ENCODE assay signal across 18 mouse cellular contexts in genomic region chr7:91208083-91208852, GRCm38 (mm10).
A peak's percentile ranks its signal among the peaks of the same experiment; 100 is the strongest.
DNase-seq lines count a peak whose midpoint lies in the region; ATAC-seq and TF ChIP-seq lines count a peak whose summit lies in the region.
"Had no signal": no experiment of that assay in that cellular context is flagged by ENCODE, and none has a peak within 500 bp of the region (broad histone marks: within the 10 kb centered on the region; RNA-seq: fewer than 3 reads in every experiment).

No protein-coding gene starts in this region.

- TF ChIP-seq CTCF in hindbrain, postnatal 0 days (IDR thresholded peaks at IDR 0.05; ENCODE audit: low read depth), result no peak

- no peak overlapping the region for H3K4me2 ChIP-seq in neural tube, embryonic 12.5 days (replicated peaks)
- 0 out of 2 replicates have a peak overlapping the region, but pooled peaks have one; percentile 6 for H3K4me2 ChIP-seq in forebrain, embryonic 15.5 days (replicated peaks)
- no peak overlapping the region for H3K4me2 ChIP-seq in hindbrain, postnatal 0 days (ENCODE audit: low read depth, low read length)
- H3K4me2 ChIP-seq in neural tube, embryonic 15.5 days, result no peak overlapping the region
- H3K4me2 ChIP-seq: kidney, embryonic 15.5 days; liver, embryonic 12.5 days; stomach, embryonic 15.5 days had no signal

- DNase-seq in neural tube, embryonic 10.5 days (ENCODE audit: extremely low spot score, low spot score), result no peak
- peak; percentile 18 for DNase-seq in hindbrain, postnatal 0 days (ENCODE audit: low spot score)
- no peak for DNase-seq in embryo, embryonic 10 days (ENCODE audit: low spot score)
- DNase-seq: adrenal gland, adult 2 months; cerebellum, adult 11 months; embryo, embryonic 11 days; heart, adult 18-20 months; heart, postnatal 4 days; lung, postnatal 10 days had no signal

- no peaks in the 10 kb centered on the region for H3K27me3 ChIP-seq in neural tube, embryonic 12.5 days (replicated peaks)
- no peaks in the 10 kb centered on the region for H3K27me3 ChIP-seq in forebrain, embryonic 15.5 days
- no peaks in the 10 kb centered on the region for H3K27me3 ChIP-seq in hindbrain, postnatal 0 days (ENCODE audit: insufficient read depth, low read length)
- H3K27me3 ChIP-seq in neural tube, embryonic 15.5 days (replicated peaks), result no peaks in the 10 kb centered on the region
- H3K27me3 ChIP-seq: CH12.LX; kidney, embryonic 15.5 days; liver, embryonic 12.5 days; Patski; stomach, embryonic 15.5 days had no signal

- H3K9me3 ChIP-seq in neural tube, embryonic 12.5 days, result no peaks in the 10 kb centered on the region
- no peaks in the 10 kb centered on the region for H3K9me3 ChIP-seq in forebrain, embryonic 15.5 days
- H3K9me3 ChIP-seq in hindbrain, postnatal 0 days (ENCODE audit: low read length), result no peaks in the 10 kb centered on the region
- H3K9me3 ChIP-seq in neural tube, embryonic 15.5 days (replicated peaks), result no peaks in the 10 kb centered on the region
- H3K9me3 ChIP-seq: kidney, embryonic 15.5 days; liver, embryonic 12.5 days; stomach, embryonic 15.5 days had no signal

- no peak overlapping the region for H3K4me3 ChIP-seq in neural tube, embryonic 12.5 days
- H3K4me3 ChIP-seq in forebrain, embryonic 15.5 days, result no peak overlapping the region
- H3K4me3 ChIP-seq in hindbrain, postnatal 0 days (ENCODE audit: low read length), result no peak overlapping the region
- no peak overlapping the region for H3K4me3 ChIP-seq in neural tube, embryonic 15.5 days (replicated peaks)
- H3K4me3 ChIP-seq: kidney, embryonic 15.5 days; liver, embryonic 12.5 days; stomach, embryonic 15.5 days had no signal

- H3K36me3 ChIP-seq in neural tube, embryonic 12.5 days, result no peaks in the 10 kb centered on the region
- no peaks in the 10 kb centered on the region for H3K36me3 ChIP-seq in forebrain, embryonic 15.5 days
- no peaks in the 10 kb centered on the region for H3K36me3 ChIP-seq in hindbrain, postnatal 0 days (ENCODE audit: insufficient read depth, low read length)
- no peaks in the 10 kb centered on the region for H3K36me3 ChIP-seq in neural tube, embryonic 15.5 days
- H3K36me3 ChIP-seq: kidney, embryonic 15.5 days; liver, embryonic 12.5 days; stomach, embryonic 15.5 days had no signal

- no peaks in the 10 kb centered on the region for H3K4me1 ChIP-seq in neural tube, embryonic 12.5 days
- H3K4me1 ChIP-seq in forebrain, embryonic 15.5 days, result peaks cover 19% of the 10 kb centered on the region
- no peaks in the 10 kb centered on the region for H3K4me1 ChIP-seq in hindbrain, postnatal 0 days (ENCODE audit: insufficient read depth, low read length)
- peaks cover 3% of the 10 kb centered on the region; the same call in 1 of the 2 replicates for H3K4me1 ChIP-seq in neural tube, embryonic 15.5 days
- H3K4me1 ChIP-seq: kidney, embryonic 15.5 days; liver, embryonic 12.5 days; stomach, embryonic 15.5 days had no signal

- no peak overlapping the region for H3K9ac ChIP-seq in neural tube, embryonic 12.5 days
- no peak overlapping the region for H3K9ac ChIP-seq in forebrain, embryonic 15.5 days (replicated peaks)
- no peak overlapping the region for H3K9ac ChIP-seq in hindbrain, postnatal 0 days (replicated peaks; ENCODE audit: low read length)
- H3K9ac ChIP-seq in neural tube, embryonic 15.5 days (replicated peaks), result no peak overlapping the region
- H3K9ac ChIP-seq: kidney, embryonic 15.5 days; liver, embryonic 12.5 days; stomach, embryonic 15.5 days had no signal

- 62% methylated on average over 5 of the region's 5 CpGs for WGBS in neural tube, embryonic 12.5 days
- 34% methylated on average over 5 of the region's 5 CpGs for WGBS in forebrain, embryonic 15.5 days
- WGBS in hindbrain, postnatal 0 days, result 41% methylated on average over 5 of the region's 5 CpGs
- 40% methylated on average over 5 of the region's 5 CpGs for WGBS in neural tube, embryonic 15.5 days

- ATAC-seq in neural tube, embryonic 12.5 days (ENCODE audit: low FRiP score, low read depth), result peak; percentile 68; the same call in 1 of the 2 replicates
- ATAC-seq in forebrain, embryonic 15.5 days (replicated peaks), result peak; percentile 95
- ATAC-seq in hindbrain, postnatal 0 days, result 0 out of 2 replicates have a peak, but pooled peaks have one; percentile 24
- peak; percentile 75 for ATAC-seq in neural tube, embryonic 15.5 days (ENCODE audit: low FRiP score)
- no peak for ATAC-seq in inflammation-experienced regulatory T-cells, adult 6 months
- ATAC-seq: liver, embryonic 12.5 days; Patski had no signal

- H3K27ac ChIP-seq in neural tube, embryonic 12.5 days, result no peak overlapping the region
- peak overlapping the region; percentile 74 for H3K27ac ChIP-seq in forebrain, embryonic 15.5 days (replicated peaks)
- no peak overlapping the region for H3K27ac ChIP-seq in hindbrain, postnatal 0 days
- H3K27ac ChIP-seq in neural tube, embryonic 15.5 days (replicated peaks), result no peak overlapping the region
- H3K27ac ChIP-seq: kidney, embryonic 15.5 days; liver, embryonic 12.5 days; stomach, embryonic 15.5 days had no signal
